Mouse (Mus musculus): ENCODE measurements around the gene Plekhg4. TPM values are rescaled to one million over a fixed set of nuclear protein-coding genes. Genes with fewer than 3 reads are reported as not detected.
A peak's percentile ranks its signal among the peaks of the same experiment; 100 is the strongest.

The Plekhg4 gene
- polyA plus RNA-seq, 1 experiment from 2014 or later: 0.19 TPM

GRCm38 (mm10) chr8:105355179-105356024 is 17.7 kb upstream of the Plekhg4 start:
- Histone ChIP-seq H3K36me3 (ENCODE audit: control insufficient read depth, insufficient read depth, low read length) (no peaks in the 10 kb centered on the region), H3K9me3 (ENCODE audit: control insufficient read depth, low read length) (no peaks in the 10 kb centered on the region), H3K27ac (ENCODE audit: low read depth) (no peak overlapping the region), H3K4me3 (ENCODE audit: low read depth, low read length) (no peak overlapping the region), H3K4me1 (replicated peaks; ENCODE audit: control insufficient read depth, insufficient read depth, low read length) (no peaks in the 10 kb centered on the region), H3K9ac (ENCODE audit: low read length) (no peak overlapping the region), H3K4me2 (ENCODE audit: low read length) (no peak overlapping the region), H3K27me3 (replicated peaks; ENCODE audit: control insufficient read depth, insufficient read depth, low read length) (no peaks in the 10 kb centered on the region)
- peak; percentile 51 for DNase-seq (ENCODE audit: low spot score)
- ATAC-seq (replicated peaks; ENCODE audit: low FRiP score, low TSS enrichment, low read depth): no peak
- WGBS: 70% methylated on average over 26 of the region's 26 CpGs

GRCm38 (mm10) chr8:105356681-105357080 is 16.4 kb upstream of the Plekhg4 start:
- no peak overlapping the region for H3K4me3 ChIP-seq (ENCODE audit: low read depth, low read length)
- no peak overlapping the region for H3K4me2 ChIP-seq (ENCODE audit: low read length)
- H3K36me3 ChIP-seq (ENCODE audit: control insufficient read depth, insufficient read depth, low read length): no peaks in the 10 kb centered on the region
- no peak overlapping the region for H3K9ac ChIP-seq (ENCODE audit: low read length)
- no peaks in the 10 kb centered on the region for H3K27me3 ChIP-seq (replicated peaks; ENCODE audit: control insufficient read depth, insufficient read depth, low read length)
- WGBS: 86% methylated on average over 14 of the region's 14 CpGs
- DNase-seq (ENCODE audit: low spot score) (no peak), ATAC-seq (replicated peaks; ENCODE audit: low FRiP score, low TSS enrichment, low read depth) (no peak)
- H3K27ac ChIP-seq (ENCODE audit: low read depth): no peak overlapping the region
- H3K4me1 ChIP-seq (replicated peaks; ENCODE audit: control insufficient read depth, insufficient read depth, low read length): 0 out of 2 replicates have a peak, but pooled peaks cover 2% of the 10 kb centered on the region
- H3K9me3 ChIP-seq (ENCODE audit: control insufficient read depth, low read length): no peaks in the 10 kb centered on the region

- 0 out of 2 replicates have a peak, but pooled peaks cover 4% of the 10 kb centered on the region for H3K4me1 ChIP-seq (replicated peaks; ENCODE audit: control insufficient read depth, insufficient read depth, low read length)
- H3K9me3 ChIP-seq (ENCODE audit: control insufficient read depth, low read length): no peaks in the 10 kb centered on the region
- no peak overlapping the region for H3K9ac ChIP-seq (ENCODE audit: low read length)
- no peaks in the 10 kb centered on the region for H3K36me3 ChIP-seq (ENCODE audit: control insufficient read depth, insufficient read depth, low read length)
- H3K4me2 ChIP-seq (ENCODE audit: low read length): no peak overlapping the region
- H3K4me3 ChIP-seq (ENCODE audit: low read depth, low read length): no peak overlapping the region
- ATAC-seq (replicated peaks; ENCODE audit: low FRiP score, low TSS enrichment, low read depth) (no peak), DNase-seq (ENCODE audit: low spot score) (no peak)
- H3K27ac ChIP-seq (ENCODE audit: low read depth): no peak overlapping the region
- WGBS: 71% methylated on average over 15 of the region's 15 CpGs
- no peaks in the 10 kb centered on the region for H3K27me3 ChIP-seq (replicated peaks; ENCODE audit: control insufficient read depth, insufficient read depth, low read length)
These were observed 13.9 kb upstream of the Plekhg4 start for GRCm38 (mm10) chr8:105359208-105359607.

- Histone ChIP-seq H3K4me1 (replicated peaks; ENCODE audit: control insufficient read depth, insufficient read depth, low read length) (0 out of 2 replicates have a peak, but pooled peaks cover 4% of the 10 kb centered on the region), H3K36me3 (ENCODE audit: control insufficient read depth, insufficient read depth, low read length) (no peaks in the 10 kb centered on the region), H3K27me3 (replicated peaks; ENCODE audit: control insufficient read depth, insufficient read depth, low read length) (no peaks in the 10 kb centered on the region), H3K9ac (ENCODE audit: low read length) (no peak overlapping the region), H3K4me3 (ENCODE audit: low read depth, low read length) (no peak overlapping the region), H3K4me2 (ENCODE audit: low read length) (no peak overlapping the region), H3K9me3 (ENCODE audit: control insufficient read depth, low read length) (no peaks in the 10 kb centered on the region), H3K27ac (ENCODE audit: low read depth) (no peak overlapping the region)
- ATAC-seq (replicated peaks; ENCODE audit: low FRiP score, low TSS enrichment, low read depth): 0 out of 2 replicates have a peak, but pooled peaks have one; percentile 42
- WGBS: 38% methylated on average over 4 of the region's 4 CpGs
- no peak for DNase-seq (ENCODE audit: low spot score)
These were observed 13.4 kb upstream of the Plekhg4 start for GRCm38 (mm10) chr8:105359646-105360045.

- no peaks in the 10 kb centered on the region for H3K27me3 ChIP-seq (replicated peaks; ENCODE audit: control insufficient read depth, insufficient read depth, low read length)
- 58% methylated on average over 12 of the region's 12 CpGs for WGBS
- H3K9ac ChIP-seq (ENCODE audit: low read length): no peak overlapping the region
- ATAC-seq (replicated peaks; ENCODE audit: low FRiP score, low TSS enrichment, low read depth) (no peak), DNase-seq (ENCODE audit: low spot score) (no peak)
- no peak overlapping the region for H3K4me2 ChIP-seq (ENCODE audit: low read length)
- H3K4me1 ChIP-seq (replicated peaks; ENCODE audit: control insufficient read depth, insufficient read depth, low read length): 0 out of 2 replicates have a peak, but pooled peaks cover 4% of the 10 kb centered on the region
- no peaks in the 10 kb centered on the region for H3K36me3 ChIP-seq (ENCODE audit: control insufficient read depth, insufficient read depth, low read length)
- H3K4me3 ChIP-seq (ENCODE audit: low read depth, low read length): no peak overlapping the region
- no peaks in the 10 kb centered on the region for H3K9me3 ChIP-seq (ENCODE audit: control insufficient read depth, low read length)
- peak overlapping the region; percentile 52; the same call in 1 of the 2 replicates for H3K27ac ChIP-seq (ENCODE audit: low read depth)
These were observed 11.0 kb upstream of the Plekhg4 start for GRCm38 (mm10) chr8:105361751-105362702.

- WGBS: 69% methylated on average over 2 of the region's 2 CpGs
- H3K4me1 ChIP-seq (replicated peaks; ENCODE audit: control insufficient read depth, insufficient read depth, low read length): no peaks in the 10 kb centered on the region
- no peak for DNase-seq (ENCODE audit: low spot score)
- H3K27ac ChIP-seq (ENCODE audit: low read depth): no peak overlapping the region
- H3K9ac ChIP-seq (ENCODE audit: low read length): no peak overlapping the region
- no peaks in the 10 kb centered on the region for H3K9me3 ChIP-seq (ENCODE audit: control insufficient read depth, low read length)
- no peak for ATAC-seq (replicated peaks; ENCODE audit: low FRiP score, low TSS enrichment, low read depth)
- H3K4me3 ChIP-seq (ENCODE audit: low read depth, low read length): no peak overlapping the region
- H3K36me3 ChIP-seq (ENCODE audit: control insufficient read depth, insufficient read depth, low read length): peaks cover 4% of the 10 kb centered on the region; the same call in 1 of the 2 replicates
- H3K4me2 ChIP-seq (ENCODE audit: low read length): no peak overlapping the region
- H3K27me3 ChIP-seq (replicated peaks; ENCODE audit: control insufficient read depth, insufficient read depth, low read length): no peaks in the 10 kb centered on the region
These were observed 6.0 kb upstream of the Plekhg4 start for GRCm38 (mm10) chr8:105367107-105367506.

- Histone ChIP-seq H3K9me3 (ENCODE audit: control insufficient read depth, low read length) (peaks cover 3% of the 10 kb centered on the region; the same call in 1 of the 2 replicates), H3K4me3 (ENCODE audit: low read depth, low read length) (no peak overlapping the region), H3K4me1 (replicated peaks; ENCODE audit: control insufficient read depth, insufficient read depth, low read length) (no peaks in the 10 kb centered on the region), H3K27ac (ENCODE audit: low read depth) (no peak overlapping the region), H3K36me3 (ENCODE audit: control insufficient read depth, insufficient read depth, low read length) (peaks cover 4% of the 10 kb centered on the region; the same call in 1 of the 2 replicates), H3K9ac (ENCODE audit: low read length) (no peak overlapping the region), H3K27me3 (replicated peaks; ENCODE audit: control insufficient read depth, insufficient read depth, low read length) (no peaks in the 10 kb centered on the region), H3K4me2 (ENCODE audit: low read length) (no peak overlapping the region)
- WGBS: 79% methylated on average over 9 of the region's 9 CpGs
- ATAC-seq (replicated peaks; ENCODE audit: low FRiP score, low TSS enrichment, low read depth) (no peak), DNase-seq (ENCODE audit: low spot score) (no peak)
These were observed 601 bp upstream of the Plekhg4 start for GRCm38 (mm10) chr8:105372473-105372872.

GRCm38 (mm10) chr8:105374513-105374966 is 1.5 kb downstream of the Plekhg4 start:
- DNase-seq (ENCODE audit: low spot score) (peak; percentile 76), ATAC-seq (replicated peaks; ENCODE audit: low FRiP score, low TSS enrichment, low read depth) (peak; percentile 47; the same call in 1 of the 2 replicates)
- Histone ChIP-seq H3K9me3 (ENCODE audit: control insufficient read depth, low read length) (peaks cover 3% of the 10 kb centered on the region; the same call in 1 of the 2 replicates), H3K27me3 (replicated peaks; ENCODE audit: control insufficient read depth, insufficient read depth, low read length) (no peaks in the 10 kb centered on the region), H3K9ac (ENCODE audit: low read length) (no peak overlapping the region), H3K4me3 (ENCODE audit: low read depth, low read length) (no peak overlapping the region), H3K27ac (ENCODE audit: low read depth) (no peak overlapping the region), H3K4me1 (replicated peaks; ENCODE audit: control insufficient read depth, insufficient read depth, low read length) (0 out of 2 replicates have a peak, but pooled peaks cover 6% of the 10 kb centered on the region), H3K4me2 (ENCODE audit: low read length) (peak overlapping the region; percentile 48), H3K36me3 (ENCODE audit: control insufficient read depth, insufficient read depth, low read length) (no peaks in the 10 kb centered on the region)
- WGBS: 25% methylated on average over 33 of the region's 33 CpGs
